Mouse (Mus musculus): ENCODE results near the gene Ksr1. TPM values are rescaled to one million over a fixed set of nuclear protein-coding genes. Genes with fewer than 3 reads are reported as not detected.

The Ksr1 gene
- total and polyA plus RNA-seq, 3 experiments: 9.1 to 27.6 (median 14.6) TPM

DNA sequence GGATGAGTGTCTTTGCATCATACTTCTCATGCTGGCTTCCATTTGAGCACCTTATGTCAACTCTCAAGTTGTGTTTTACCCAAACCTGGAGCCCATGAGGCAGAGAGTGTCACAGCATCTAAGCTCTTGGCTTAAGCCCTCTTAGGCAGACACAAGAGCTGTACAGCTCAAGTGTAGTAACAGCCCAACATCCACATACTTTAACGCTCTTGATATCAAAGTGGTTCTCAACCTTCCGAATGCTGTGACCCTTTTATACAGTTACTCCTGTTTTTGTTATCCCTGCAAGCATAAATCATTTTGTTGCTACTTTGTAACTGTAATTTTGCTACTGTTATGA is 80.0 kb downstream of the Ksr1 start:
- DNase-seq: no peak

DNA sequence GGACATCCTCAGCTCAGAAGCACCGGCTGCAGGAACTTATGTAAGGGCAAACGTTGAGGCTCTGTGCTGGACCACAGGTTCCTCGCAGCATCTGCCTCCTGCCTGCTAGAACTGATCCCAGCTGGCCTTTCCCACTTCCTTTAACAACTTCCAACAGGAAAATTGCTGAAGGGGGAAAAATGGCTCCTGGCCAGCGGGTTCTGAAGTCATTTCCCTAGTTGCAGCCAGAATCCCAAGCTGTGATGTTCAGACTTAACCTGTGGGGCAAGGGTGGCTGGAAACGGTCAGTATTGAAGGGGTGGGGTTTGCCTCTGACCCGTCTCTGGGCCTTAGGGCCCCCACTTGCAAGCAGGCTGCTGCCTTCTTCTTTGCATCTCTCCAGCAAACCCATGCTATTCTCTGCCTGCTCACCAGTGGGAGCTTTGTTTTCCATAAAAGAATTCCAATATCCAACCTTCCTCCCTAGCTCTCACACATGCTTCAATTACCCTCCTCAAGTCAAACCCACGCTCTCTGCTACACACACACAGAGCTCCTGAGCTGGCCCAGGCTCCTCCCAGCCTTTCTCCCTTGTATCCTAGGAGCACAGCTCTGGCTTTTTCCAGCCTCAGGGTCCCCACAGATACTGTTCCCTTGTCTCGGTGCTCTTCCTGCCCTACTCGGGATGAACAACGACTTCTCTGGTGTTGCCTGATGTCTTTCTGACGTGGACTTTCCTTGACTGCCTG is 80.6 kb downstream of the Ksr1 start:
- DNase-seq: peak; percentile 63

DNA sequence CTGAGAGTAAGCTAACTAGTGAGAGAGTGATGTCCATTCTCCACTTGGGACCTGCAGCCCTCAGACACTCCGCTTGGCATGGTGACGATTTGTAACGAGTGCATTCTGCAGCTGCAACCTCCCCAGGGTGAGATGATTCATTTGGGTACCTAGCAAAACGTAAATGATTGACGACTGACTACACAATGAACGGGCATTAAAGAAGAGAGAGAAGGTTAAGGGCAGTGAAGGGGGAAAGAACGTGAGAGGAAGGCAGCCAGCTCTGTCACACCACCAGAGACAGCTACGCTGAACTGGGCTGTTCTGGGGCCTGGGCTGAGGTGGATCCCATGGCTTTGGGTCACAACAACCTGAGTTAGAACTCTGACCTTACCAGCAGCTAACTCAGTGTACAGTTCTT is 81.9 kb downstream of the Ksr1 start:
- DNase-seq: no peak

DNA sequence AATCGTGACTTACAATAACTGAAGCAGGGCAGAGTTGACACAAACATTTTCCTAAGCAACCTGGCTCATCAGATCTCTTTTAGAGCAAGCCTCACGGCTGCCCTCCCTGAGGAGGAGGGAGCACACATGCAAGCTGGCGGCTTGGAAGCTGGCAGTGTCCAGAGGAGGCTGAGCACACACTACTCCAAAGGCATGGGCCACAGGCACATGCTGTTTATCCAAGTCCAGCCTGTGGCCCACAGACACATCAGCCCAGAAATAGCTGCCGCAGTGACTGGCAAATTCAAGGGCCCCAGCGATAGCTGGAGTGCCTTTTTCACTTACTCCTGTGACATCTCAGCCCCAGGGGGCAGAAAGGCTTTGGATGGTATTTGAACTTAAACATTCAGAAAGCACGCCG is 82.6 kb downstream of the Ksr1 start:
- no peak for DNase-seq

DNA sequence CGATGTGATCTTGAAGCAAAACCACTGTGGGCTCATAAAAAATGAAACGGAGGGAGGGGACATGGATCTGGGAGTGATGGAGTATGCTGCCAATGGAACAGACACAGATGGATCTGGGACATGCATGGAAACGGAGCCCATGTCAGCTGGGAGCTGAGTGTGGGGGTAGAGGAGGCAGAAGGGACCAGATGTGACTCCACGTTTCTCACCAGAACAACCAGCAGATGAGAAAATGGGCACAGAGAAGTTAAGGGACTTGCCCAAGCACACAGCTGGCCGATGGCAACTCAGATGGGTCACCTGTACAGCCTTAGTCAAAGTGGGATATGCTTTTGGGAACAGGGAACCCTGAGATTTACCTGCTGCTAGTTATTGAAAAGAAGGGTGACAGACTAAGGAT is 83.3 kb downstream of the Ksr1 start:
- DNase-seq: no peak

DNA sequence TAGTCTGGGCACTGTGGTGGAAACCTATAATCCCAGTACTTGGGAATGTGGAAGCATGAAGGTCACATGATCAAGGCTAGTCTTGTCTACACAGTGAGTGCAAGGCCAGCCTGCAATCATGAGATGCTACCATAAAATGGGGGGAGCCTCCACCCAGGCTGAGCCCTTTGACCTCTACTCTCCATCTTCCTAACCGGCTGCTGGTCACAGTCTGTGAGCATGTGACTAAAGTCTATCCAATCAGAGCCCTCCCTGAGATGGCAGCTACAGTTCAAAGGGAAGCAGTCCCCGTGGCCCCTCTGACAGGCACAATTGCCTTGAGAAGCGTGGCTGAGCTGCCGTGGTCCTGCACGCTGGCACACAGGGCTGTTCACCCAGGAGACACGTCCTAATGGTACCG is 84.4 kb downstream of the Ksr1 start:
- no peak for DNase-seq

DNA sequence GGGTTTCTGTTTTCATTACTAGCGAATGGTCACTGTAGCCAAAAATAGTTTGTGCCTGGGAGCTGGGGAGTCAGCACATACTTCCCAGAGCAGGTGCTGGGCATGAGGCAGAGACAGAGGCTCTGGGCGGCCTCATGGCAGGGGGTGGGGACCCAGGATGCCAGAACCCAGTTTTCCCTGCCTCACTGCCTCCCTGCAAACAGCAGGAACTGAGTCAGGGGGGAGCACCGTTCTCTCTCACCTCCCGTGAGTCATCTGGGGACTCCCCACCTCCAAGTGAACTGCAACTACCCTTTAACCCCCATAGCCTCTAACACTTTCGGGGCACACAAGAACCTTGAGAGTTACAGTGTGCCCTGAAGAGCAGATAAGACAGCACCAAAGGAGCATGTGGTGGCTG is 86.4 kb downstream of the Ksr1 start:
- DNase-seq: no peak

DNA sequence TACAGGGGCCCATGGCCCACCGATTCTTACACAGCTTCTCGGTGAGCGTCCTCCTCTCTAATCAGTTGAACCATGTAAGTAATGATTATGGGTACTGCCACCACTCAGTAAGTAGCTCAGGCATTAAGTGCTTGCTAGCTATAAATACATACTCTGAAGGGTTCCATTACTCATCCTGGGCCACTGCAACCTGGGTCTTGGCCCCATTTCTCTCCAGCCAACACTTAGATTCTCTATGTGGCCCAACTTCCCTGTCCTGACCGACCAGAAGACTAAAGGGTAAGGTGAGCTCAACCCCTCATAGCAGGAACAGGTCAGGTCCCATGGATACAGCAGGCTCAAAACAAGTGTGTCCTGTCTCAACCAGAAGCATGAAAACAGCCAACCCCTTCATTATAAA is 87.1 kb downstream of the Ksr1 start:
- no peak for DNase-seq

DNA sequence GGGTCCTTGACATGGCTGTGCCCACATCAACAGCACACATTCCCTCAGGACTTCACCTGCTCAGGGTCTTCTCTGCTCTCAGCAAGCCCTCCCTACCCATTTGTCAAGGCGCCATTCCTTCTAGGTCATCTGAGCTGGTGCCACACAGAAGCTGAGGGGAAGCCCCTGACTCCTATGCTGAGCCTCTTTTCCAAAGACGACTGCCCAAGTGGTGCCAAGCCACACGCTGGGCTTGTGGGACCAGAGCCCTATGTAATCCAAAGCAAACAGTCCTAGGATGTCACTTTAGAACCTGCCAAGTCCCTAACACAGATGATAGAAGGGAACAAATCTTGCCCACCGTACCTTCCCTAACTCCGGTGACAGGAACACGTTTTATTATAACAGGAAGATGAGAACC is 87.6 kb downstream of the Ksr1 start:
- no peak for DNase-seq

DNA sequence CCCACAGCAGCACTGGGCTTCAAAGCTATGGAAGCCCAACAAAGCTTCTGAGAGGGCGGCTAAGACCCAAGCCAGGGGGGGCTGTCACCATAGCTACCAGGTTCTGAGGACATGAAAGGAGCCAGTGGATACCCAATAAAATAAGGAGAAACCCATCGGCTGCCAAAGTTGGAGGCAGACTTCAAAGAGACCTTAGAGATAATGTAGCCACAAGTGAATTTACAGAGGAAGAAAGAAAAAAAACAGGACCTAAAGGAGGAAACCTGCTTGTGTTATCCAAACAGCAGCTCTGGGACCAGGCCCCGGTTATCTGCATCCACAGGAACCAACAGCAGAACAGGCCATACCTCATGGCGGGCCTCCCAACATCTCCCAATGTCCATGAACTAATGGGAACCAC is 88.4 kb downstream of the Ksr1 start:
- no peak for DNase-seq

DNA sequence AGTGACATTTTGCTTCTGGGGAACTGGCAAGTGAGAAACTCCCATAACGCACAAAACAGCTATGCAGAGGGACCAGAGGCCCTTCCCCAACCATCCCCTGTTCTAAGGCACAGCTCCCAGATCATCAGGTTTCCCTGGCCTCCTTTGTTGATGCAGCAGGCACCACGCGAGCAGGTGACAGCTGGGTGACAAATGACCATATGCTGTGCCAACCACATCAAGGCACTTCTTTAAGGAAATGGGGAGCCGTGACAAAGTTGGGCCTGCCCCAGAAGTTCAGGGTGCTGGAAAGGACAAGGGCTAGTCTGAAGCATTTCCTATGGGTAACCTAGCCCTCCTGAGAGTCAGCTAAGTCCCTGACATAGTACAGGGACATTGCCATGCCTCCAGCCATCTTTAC is 89.3 kb downstream of the Ksr1 start:
- no peak for DNase-seq

DNA sequence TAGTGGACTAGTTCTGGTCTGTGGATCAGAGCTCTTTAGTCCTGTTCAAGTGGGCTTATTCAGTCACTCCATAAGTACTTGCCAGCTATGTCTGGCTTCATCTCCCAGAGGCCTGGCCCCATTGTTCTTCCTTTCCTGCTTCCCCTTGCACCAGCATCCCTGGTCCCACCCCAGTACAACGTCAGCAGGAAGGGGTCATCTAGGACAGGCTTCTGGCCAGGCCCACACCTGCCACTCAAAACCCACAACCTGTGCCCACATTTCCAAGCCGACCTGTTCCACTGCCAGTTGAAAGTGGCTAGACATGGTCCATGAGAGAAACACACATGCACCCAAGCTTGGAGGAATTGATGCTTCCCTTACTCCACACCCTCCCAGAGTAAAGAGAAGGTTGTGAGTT is 90.2 kb downstream of the Ksr1 start:
- no peak for DNase-seq

DNA sequence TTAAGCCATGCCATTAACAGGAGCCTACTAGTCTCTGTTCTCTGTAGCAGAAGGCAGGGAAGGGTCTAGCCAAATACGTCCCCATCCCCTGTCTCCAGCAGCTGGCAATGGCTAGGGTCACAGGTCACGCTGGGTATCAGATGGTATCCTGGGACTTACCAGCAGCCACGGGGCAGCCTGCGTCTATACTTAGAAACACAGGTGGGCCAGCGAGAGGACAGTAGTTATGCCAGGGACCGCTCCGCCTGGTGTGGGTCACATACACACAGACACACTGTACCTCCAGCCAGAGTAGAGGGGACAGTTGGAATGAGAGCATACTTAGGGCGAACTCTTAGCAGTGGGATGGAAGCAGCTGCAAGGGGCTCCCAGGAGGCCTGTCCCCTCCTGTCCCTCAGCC is 91.0 kb downstream of the Ksr1 start:
- no peak for DNase-seq

DNA sequence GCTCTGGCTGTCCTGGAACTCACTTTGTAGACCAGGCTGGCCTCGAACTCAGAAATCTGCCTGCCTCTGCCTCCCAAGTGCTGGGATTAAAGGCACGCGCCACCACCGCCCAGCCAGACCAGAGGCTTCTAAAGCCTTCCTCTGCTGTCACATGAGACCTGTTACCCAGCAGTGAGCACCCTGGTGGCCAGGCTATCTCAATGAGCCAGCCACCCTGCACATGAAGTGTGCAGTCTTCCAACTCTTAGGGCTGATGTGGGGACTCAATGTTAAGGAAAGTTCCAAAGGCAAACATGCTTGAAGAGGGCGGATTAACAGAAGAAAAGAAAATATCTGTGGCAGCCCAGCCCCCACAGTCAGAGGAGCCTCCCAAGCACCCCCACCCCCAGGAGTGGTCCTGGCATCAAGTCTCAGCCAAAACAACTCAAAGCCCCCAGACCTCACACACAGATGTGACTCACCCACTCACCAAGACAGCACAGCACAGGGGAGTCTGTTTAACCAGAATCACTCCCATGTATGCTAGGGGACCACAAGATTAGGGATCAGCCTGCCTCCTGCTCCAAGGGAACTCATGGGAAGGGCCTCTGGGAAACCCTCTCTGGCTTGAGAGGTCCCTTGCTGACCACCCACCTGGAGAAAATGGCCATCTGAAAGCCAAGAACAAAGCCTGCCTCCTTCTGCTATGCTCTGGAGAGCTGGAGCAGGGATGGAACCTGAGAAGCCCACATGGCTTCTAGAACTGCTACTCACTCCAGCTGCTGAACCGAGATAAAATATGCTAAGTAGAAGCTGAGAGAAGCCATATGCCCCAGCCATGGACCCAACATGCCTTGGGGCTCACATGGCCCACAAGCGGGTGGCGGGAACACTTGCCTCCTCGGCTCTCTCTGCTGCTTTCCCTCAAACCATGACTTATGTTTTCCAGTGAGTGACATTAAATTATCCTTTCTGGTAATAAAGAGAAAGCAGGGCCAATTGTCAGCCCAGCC is 91.8 kb downstream of the Ksr1 start:
- DNase-seq: no peak

DNA sequence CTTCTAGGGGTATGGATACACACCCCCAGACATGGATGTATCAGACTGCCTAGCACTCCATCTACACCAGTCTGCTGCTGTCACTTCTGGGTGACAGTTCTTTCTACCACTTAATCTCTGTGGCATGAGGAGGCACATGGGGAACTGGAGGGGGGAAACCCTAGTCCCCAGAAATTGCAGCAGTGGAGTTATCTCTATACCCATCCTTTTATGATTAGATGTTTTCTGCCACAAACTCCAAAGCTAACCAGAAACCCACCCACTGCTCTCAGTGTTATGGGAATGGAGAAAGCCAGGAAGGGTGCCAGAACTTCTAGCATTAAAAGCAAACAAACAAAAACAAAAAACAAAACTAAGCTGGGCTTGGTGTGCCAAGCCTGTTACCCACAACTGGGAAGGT is 92.8 kb downstream of the Ksr1 start:
- DNase-seq: no peak

DNA sequence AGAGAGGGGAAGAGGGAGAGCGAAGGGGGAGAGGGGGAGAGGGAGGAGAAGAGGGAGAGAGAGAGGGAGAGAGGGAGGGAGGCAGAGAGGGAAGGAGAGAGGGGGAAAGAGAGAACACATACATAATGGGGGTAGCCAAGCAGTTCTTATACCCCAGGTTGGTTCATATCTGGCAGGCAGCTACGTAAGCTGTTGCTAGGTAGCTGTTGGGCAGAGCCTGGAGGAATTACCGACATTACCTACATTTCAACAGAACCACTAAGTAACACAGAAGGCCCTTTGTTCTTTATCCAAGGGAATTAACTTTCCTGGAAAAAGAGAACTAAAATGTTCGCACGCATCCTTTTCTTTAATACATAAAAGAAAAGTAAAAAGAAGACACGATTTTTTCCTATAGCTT is 93.4 kb downstream of the Ksr1 start:
- no peak for DNase-seq

DNA sequence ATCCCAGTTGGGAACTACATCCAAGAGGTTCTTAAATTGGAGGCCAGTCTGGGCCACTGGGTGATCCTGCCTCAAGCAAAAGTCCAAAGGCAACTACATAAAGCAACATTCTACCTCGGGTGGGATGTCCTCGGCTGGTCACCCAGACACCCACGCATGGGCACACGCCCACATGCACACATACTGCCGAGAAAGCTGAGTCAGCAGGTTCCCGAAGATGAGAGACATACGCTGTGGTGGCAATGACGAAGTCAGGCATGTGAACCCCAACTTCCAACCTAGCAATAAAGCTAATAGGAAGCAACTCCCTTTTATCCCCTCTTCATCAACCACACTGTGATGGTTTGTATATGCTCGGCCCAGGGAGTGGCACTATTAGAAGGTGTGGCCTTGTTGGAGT is 94.7 kb downstream of the Ksr1 start:
- no peak for DNase-seq

DNA sequence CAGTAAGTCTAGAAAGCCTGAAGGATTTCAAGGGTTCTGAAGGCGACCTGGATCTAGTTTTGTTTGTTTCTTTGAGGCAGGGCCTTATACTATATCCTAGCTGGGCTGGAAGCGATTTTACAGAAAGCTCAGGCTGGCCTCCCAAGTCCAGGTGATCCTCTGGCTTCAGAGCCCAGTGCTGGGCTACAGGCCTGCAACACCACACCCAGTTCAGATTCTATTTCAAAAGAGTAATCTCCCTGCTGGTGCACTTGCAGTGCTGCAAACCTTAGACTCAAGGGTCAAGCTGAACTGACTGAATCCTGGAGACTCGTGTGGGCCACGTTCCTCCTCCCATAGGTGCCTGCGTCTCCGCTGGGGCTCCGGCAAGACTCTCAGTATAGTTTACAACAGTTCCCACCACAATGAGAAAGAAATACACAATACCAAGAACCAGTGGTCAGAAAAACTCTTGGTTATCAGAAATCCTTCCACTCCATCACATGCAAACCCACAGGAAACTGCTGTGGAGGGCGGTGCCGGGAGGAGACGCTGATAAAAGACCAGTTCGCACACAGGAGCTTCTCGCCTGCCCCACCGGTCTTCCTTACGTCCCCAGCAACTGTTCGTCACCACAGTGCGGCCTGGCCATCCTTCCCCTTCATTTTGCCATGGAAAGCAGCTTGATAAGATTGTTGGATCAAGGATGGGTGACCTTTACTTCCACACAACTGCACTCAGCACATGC is 95.3 kb downstream of the Ksr1 start:
- no peak for DNase-seq

DNA sequence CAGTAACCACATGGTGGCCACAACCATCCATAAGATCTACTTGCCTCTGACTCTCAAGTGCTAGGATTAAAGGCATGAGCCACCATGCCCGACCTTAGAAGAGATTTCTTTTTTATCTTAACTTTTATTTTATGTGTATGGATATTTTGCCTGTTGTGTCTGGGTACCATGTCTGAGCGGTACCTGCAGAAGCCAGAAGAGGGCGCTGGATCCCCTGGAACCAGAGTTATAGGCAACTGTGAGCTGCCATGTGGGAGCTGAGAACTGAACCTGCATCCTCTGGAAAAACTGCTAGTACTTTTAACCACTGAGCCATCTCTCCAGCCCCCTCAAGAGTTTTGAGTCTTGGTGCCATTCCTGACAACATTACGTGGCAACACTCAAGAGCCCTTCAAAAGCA is 97.3 kb downstream of the Ksr1 start:
- no peak for DNase-seq

DNA sequence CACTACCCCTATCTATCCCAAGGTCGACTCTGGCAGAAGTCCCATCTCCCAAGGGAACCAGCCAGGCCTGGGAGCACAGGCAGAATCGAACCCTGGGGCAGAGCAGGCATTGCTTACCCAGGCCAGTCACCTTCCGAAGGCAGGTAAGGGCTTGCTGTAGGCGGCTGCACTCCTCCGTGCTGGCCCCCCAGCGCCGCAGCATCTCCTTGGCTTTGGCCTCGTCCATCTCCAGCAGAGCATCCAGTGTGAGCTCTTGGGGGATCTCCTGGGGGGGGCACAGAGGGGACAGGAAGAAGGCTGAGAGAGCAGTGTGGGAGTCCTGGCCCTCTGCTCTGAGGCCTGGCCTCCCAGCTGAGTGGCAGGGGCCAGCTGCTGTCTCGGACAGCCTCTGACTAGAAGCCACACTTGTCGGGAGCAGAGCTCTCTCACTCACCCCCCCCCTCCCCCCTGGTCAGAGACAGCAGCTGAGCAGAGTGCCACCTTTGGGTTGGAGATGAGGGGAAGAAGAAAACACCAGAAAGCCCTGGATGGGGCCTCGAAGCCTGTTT is 99.0 kb downstream of the Ksr1 start:
- no peak for DNase-seq

DNA sequence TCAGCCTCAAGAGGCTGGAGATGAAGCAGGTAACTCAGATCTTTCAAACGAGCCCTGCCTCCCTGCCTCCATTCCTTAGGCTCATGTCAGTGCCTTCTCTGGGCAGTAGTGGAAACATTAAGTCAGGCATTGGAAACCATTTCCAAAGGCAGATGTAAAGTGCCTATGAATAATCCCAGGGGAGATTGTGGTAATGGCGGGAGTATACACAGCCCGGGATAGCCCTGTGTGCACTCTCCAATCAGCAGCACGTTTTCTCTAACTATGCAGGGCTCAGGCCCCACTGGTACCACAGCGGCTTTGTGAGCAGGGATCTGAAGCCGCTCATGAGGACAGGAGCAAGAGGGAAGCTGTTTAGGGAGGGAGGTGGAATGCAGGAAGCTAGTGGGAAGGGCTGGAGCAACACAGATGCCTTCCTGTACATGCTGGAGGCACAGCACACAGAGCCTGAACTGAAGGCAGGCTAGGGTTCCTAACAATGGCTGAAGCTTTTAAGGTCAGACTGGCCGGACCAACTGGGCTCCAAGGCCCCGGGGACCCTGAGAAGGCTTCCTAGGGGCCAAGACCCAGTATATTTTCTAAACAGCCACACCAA is 99.5 kb downstream of the Ksr1 start:
- no peak for DNase-seq

DNA sequence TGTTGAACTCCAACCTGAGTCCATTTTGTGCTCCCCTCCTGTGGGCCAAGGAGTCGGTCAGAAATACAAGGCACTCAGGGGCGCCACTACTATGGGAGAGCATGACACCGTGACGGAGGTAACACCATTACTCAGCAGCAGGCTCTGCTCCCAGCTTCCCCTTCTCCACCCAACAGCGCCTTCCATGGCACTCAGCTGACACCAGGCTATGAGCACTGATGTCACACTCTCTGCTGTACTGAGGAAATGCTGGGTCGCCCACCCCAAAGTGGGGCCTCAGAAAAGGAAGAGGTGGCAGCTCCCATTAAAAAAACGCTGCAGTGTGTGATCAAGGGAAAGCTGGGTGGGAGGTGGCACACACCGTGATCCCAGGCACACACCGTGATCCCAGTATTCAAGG is 101.0 kb downstream of the Ksr1 start:
- DNase-seq: no peak
